Mouse (Mus musculus) kidney, adult 9 months (tissue): ENCODE results near the gene Rock2.
A peak's percentile ranks its signal among the peaks of the same experiment; 100 is the strongest.

Experiments used
- DNase-seq: peaks from one replicate; pipeline ENCODE4 v3.0.0; 2022

Rock2 gene

DNA sequence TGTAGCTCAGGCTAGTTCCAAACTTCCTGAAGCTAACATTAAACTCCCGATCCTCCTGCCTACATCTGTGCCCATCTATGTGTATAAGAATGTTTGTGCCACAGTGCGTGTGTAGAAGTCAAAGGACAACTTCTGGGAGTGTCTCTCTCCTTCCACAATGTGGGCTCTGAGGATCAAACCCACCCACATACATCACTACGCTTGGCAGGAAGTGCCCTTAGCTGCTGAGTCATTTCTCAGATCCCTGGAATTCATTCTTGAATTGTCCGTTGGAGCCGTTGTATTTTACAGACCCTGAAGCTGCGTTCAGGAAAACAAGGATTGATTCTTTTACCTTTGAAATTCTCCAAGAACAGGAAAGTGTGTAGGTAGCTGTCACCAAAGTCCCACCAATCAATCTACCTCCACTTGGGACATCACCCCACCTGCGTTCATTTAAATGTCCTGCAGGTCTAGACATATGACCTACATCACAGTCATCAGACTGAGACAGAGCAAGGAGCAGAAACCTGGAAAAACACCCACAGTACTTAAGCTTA is 21.7 kb upstream of the Rock2 start:
- no peak for DNase-seq

DNA sequence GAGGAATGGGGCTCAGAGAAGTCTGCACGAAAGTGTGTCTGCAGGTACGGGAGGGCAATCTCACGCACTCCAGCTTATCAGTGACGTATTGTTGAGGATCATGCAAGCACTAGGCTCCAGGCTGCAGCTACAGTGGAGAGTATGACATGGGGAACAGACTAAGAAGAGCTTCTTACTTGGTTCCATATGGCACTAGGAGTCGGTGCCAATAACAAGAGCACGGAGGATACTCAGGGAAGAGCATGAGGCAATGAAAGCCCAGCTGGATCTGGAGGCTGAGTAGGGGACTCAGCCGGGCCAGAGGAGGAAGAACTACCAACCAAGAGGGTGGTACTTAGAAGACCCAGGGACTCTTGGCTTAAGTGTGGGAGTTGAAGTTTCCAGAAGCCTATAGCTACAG is 21.1 kb upstream of the Rock2 start:
- DNase-seq: no peak

DNA sequence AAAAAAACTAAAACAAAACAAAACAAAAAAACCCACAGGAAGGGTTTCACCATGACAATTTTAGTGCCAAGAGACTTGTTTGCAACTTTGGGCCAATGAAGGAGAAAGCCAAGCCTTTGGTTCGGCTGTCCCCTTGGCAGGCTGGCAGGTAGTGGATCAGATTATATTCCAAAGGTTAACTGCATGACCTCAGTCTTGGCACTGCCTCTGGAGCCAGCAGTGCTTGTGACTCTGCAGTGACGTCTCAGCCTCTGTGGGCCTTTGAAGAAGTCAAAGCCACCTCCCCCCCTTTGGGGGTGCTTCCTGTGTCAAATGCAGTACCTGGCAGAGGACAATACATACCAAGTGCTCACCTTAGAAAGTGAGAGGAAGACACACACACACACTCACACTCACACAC is 20.6 kb upstream of the Rock2 start:
- peak; percentile 95 for DNase-seq

DNA sequence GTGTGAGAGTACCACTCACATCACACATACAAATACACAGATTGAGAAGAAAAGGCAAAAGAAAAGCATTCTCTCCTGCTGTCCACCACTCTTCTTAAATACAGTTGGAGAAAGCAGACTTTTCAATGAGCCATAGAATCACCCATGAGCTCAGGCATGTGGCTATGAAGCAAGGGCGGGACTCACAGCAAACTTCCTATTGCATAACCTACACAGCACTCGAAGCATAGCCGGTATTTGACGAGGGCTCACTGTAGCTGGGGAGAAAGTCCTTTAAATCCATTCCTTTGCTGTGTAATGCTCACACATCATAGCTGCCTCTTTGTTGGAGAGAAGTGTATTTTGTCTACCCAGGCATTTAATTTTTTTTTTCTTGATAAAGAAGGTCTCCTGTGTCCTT is 19.4 kb upstream of the Rock2 start:
- no peak for DNase-seq

DNA sequence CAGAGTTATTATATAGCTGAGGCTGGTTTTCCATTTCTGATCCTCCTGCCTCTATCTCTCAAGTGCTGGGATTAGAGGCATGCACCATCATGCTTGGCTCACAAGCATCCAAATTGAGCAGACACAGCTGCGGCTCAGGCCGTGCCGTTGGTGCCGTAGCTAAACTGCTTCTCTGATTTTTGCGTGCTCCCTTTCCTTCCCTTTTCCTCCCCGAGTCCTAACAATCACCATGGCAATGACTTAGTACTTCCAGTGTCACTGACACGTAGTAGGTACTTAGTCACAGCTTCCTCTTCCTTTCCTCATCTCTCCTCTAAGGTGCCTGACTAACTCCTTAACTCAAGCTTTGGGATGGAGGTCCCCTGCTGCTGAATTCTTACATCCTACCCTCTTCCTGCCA is 19.0 kb upstream of the Rock2 start:
- no peak for DNase-seq

DNA sequence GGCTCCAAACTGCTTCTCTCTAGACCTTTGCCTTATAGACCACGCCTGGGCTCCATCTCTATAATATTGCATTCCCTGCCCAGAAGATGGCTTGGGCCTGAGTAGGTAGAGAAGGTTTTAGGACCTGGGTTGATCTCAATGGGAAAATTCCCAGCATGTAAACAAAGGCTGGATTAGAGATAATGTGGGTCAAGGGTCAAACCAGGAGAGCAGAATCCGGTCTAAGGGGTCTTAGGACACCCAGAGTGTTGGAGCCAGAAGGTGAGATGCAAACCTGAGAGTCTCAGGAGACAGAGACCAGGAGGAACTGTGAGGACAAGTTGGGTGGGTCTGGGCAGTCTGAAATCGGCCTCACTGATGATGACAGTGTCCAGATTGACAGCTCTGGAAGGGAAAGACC is 18.0 kb upstream of the Rock2 start:
- no peak for DNase-seq

DNA sequence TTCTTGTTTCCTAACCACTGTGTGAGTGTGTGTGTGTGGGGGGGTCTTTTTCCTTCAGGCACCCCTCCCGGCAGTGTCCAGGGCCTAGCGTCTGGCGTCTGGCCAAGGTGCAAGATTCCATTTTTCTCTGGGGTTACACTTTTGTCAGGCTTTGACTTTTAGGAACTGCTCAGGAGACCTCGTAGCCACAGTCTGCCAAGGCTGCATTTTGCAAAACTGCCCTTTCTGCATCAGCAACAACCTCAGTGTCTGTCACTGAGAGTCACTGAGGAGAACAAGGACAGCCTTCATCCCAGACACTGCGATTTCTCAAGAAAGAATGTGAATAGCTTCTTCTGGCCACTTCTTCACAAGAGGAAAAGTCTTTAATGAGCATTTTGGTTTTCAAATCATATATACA is 17.6 kb upstream of the Rock2 start:
- no peak for DNase-seq

DNA sequence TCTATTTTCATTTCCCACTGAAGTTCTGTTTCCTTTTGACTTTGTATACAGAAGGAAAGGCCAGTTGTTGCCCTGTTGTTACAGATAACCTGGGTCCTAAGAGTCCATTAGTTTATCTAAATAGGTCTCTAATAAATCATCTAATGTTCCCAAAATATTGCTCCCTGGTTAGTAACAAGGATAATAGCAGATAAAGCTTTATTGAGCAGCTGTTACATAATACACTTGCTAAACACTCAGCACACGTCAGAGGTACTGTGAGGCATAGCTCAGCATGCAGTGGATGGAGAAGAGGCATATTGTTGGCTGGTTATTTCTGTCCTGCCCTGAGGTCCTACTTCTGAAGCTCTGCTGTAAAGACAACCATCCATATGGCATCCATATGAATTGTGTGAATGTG is 17.0 kb upstream of the Rock2 start:
- no peak for DNase-seq

DNA sequence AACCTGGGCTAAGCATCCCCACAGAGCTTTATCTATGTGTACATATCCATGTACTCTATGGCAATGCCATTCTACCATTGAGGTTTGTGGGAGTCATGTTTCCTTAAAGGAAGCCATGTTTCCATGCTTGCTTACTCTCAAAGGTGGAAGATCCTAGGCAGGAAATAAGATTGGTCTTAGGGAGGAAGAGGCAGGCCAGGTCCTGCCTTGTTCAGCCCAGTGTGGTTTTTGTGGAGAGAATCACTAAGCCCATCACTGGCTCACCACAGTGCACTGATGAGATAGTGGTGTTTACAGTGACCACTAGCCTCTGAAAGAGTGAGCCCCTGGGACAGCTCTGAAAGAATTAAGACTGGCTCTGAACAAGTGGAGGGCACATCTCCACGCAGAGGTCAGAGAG is 15.3 kb upstream of the Rock2 start:
- no peak for DNase-seq

DNA sequence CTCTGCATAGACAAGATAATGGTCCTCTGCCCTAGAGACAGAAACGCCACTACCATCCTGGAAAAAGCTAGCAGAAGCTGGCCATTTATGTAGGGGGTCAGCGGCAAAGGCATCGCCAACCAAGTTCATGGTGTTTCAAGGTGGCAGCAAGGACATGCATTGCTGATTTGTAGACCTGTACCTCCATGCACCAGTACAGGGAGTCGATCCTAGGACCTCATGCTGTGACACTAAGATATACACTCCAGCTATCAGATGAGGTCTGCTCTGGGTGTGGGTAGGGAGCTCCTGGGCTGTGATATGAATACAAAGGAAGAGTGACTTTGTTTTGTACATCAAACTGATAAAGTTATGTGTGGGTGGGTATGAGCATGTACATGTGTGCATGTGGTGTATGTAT is 14.6 kb upstream of the Rock2 start:
- no peak for DNase-seq

DNA sequence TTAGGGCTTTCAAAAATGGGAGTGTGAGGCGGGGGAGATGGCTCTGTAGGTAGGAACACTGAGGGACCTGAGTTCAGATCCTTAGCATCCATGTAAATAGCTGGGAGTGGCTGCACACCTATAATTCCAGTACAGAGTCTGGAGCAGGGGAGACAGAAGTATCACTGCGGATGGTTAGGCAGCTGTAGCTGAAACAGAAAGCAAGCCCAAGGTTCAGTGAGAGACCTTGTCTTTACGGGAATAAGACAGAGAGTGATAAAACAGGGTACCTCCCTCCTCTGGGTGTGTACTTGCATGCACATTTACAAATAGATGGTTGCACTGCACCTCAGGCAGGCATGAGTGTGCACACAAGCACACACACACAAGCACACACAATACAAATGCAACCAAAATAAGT is 12.3 kb upstream of the Rock2 start:
- DNase-seq: no peak

DNA sequence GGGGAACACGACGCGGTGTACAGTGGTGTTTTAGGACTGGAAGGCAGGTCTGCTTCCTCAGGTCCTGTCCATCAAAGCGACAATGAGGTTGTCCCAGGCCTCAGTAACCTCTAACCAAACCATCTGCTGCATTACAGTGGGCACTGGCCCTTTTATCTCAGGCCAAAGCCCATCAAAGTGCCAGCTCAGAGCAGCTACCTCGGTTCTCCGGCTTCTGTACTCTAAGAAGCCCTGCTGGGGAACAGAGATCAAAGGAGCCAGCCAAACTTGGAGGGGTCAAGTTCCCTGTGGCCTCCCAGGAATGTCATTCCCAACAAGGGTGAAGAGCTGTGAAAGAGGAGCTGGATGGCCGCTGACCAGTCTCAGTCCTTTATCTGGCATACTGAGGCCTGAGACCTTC is 11.6 kb upstream of the Rock2 start:
- DNase-seq: no peak

DNA sequence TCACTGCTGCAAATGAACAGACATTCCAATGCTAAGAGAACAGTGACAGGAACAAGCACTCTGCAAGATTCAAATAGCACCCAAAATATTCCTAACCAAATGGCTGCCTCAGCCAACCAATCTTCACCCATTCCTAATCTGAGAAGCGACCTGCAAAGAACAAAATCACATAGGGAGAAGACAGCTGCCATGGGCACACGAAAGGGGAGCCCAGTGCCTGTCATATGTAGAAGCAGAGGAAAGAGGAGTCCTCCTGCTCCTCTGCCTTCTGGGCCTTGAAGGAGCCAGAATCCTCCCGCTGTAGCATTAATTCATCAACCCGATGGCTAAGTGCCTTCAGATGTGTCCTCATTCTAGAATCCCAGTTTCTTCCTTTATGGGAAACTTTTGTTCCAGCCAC is 10.2 kb upstream of the Rock2 start:
- DNase-seq: no peak

DNA sequence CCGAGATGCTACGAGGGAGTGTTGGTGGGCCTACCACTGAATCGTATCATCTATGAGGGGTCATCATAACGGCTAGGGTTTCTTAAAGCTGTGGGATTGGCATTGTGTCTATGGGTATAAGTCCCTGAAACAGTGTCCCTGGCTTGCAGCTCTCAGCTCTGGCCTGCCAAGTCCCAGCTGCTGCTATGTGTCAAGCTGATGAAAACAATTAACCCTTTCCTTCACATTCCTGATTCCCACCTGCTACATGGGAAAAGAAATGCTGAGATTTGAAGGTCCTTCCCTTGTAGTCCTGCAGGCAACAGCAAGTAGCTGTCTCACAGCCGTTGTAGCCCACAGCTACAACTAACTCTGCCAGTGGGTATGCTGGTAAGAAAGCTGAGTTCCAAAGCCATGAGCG is 8.3 kb upstream of the Rock2 start:
- DNase-seq: no peak

DNA sequence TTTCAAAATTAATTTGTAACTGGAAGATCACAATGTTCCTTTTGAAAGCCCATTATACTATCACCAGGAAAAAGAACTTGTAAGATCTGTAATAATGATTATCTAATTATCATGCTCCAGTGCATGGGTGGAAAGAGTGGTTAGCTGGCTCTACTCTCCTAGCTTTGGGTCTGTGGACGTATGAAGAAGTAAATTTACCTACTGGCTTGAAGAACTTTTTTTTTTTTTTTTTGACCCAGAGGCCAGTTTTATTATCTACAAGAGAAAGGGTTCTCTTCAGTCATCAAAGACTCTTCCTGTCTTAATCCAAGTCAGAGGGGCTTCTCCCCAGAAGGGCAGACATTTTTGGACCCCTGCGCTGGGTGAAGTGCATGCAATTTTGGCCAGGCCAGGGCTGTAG is 1.7 kb upstream of the Rock2 start:
- DNase-seq: no peak

DNA sequence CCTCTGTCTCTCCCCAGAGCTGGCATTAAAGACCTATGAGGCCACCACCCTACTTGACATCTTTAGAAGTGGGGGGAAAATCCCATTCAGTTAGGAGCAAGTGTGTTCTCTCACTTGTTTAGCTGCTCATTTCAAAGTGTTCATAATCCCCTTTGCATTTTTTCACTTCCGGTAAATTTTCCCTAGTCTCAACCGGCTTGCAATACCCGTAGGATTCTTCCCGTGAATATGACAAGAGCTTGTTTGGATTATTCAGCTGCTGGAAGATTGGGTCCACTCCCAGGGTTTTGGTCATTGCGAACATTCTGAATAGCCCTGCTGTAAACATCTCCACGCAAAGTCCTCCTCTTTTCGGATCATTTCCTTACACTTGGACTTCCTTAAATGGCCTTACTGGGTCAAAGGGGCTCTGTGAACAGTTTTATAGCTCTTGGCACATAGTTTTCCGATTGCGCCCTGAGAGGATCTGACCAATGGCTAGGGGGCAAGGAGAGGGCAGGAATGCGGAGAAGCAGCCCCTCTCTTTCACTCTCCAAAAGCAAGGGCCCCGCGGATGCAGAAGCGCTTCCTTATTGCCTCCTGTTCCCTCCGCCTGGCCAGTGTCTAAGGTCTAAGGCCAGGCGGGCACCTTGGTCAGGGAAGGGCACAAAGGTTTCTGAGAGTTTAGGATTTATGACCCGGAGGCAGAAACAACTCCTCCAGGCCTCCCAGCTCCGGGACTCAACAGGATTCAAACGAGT is 869 bp upstream of the Rock2 start:
- DNase-seq: peak; percentile 77

DNA sequence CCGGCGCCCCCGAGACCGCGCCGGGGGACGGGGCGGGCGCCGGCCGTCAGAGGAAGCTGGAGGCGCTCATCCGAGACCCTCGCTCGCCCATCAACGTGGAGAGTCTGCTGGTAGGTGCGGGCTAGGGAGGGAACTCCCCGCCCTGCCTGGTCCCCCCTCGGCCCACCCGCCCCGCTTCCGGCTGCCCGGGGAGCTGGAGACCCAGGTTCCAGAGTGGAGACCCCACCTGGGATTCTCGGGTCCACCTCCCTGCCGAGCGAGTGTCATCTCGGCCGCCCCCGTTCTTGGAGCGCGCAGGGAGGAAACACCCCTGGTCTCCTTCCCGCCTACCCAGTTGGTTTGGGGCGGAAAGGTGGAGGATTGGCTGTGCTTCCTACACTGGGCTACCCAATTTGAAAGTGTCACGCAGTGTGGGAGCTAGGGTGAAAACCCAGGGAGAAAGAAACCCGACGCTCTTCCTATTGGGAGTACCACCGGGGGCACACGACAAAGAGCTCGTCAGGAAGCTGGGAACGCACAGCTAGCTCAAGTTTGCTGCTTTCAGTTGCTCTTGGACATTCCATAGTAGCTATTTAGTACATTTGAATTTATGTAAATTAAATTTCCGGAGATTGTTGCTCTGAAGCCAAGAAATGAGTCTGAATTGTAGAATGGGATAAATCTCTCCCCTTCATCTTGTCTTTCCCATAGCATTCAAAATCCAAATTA is 680 bp downstream of the Rock2 start:
- peak; percentile 43 for DNase-seq

DNA sequence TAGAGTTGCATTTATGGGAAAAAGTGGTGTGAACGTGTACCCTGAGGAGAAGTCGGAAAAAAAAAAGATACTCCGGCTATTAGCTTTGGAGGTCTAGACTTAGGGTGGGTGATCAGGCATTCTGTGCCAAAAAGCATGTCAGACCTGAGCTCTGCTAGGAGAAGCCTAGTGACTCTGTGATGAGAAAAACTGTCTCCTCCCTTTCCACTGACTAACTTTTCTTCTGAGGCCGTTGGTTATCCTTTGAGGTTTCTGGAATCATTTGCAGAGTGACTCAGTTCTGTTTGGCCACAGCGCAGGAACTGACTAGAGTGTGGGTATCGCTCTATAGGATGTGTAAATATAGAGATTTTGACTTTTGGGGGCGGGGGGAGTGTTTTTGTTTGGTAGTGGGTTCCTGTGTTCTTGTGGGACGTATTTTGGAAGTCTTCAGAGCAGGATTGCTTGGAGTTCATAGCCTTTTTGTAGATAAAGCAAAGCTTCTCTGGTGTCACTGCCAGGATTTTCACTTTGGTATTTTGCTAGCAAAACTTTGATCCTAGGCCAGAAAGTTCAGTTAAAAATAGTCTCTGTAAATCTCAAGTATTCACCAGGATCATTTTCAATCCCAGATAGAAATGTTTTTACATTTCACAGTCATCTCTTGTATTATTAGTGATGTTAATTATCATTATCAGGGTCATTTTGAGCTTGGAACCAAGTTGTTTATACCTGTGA is 1.5 kb downstream of the Rock2 start:
- DNase-seq: peak; percentile 43

DNA sequence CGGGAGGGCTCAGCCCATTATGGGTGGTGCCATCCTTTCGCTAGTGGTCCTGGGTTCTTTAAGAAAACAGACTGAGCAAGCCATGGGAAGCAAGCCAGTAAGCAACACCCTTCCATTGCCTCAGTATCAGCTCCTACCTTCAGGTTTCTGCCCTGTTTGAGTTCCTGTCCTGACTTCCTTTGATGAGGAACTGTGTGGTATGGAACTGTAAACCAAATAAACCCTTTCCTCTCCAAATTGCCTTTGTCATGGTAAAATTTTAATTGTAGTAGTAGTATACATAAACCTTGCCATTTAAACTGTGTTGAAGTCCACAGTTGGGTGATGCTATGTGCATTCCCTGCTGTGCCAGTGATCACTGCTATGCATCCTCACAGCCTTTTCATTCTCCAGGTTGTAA is 2.5 kb downstream of the Rock2 start:
- DNase-seq: no peak

DNA sequence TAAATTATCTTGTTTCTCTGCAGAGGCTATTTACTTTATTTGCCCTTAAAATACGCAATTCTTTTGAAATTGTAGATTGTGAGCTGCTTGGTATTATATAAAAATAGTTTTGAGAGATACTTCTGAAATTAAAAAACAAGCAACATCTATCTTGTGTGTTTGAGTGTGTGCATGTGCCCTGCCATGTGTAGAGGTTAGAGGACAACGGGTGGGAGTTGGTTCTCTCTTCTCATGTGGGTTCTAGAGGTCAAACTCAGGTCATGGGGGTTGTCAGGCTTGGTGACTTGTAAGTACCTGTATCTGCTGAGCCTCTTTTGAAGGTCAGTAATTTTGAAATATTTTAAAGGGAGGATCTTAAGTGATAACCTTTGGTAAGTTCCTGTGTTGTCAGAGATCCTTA is 3.5 kb downstream of the Rock2 start:
- DNase-seq: no peak

DNA sequence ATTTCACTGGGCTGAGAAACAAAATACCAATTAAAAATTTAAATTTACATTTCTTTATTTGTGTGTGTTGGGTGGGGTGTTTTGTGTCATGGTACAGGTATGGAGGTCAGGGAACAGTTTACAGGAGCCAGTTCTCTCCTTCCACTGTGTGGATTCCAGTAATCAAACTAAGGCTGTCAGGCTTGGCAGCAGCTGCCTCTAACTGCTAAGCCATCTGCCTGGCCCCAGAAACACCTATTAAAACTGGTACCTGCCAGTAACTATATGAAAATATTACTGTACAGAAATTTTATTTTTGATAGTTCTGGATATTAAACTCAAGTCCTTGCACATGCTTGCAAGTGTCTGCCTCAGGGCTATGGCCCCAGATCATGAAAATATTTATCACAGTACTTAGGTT is 4.1 kb downstream of the Rock2 start:
- no peak for DNase-seq

DNA sequence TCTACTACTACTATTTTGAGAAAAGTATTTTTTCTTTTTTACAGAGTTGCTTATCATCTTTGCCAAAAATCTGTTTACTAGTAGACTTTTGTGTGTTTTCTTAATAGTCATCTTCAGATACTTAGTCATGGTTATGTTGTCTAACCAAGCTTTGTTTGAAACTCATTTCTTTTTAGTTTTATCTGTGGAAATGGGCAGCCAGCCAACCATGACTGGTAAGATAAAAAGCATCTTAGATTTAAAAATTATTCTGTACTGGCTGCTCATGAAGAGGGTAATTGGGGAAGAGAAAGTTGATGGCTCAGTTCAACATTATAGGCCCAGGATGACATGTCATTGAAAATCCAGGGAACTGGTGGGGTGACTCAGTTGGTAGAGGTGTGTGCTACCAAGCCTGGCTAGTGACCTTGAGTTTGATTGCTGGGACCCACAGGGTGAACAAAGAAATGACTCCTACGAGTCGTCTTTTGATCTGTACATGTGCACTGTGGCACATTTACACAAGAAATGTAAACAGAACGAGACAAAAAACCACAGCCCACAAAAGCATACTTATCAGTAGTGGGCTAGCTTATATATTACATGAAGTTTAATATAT is 6.0 kb downstream of the Rock2 start:
- DNase-seq: no peak

DNA sequence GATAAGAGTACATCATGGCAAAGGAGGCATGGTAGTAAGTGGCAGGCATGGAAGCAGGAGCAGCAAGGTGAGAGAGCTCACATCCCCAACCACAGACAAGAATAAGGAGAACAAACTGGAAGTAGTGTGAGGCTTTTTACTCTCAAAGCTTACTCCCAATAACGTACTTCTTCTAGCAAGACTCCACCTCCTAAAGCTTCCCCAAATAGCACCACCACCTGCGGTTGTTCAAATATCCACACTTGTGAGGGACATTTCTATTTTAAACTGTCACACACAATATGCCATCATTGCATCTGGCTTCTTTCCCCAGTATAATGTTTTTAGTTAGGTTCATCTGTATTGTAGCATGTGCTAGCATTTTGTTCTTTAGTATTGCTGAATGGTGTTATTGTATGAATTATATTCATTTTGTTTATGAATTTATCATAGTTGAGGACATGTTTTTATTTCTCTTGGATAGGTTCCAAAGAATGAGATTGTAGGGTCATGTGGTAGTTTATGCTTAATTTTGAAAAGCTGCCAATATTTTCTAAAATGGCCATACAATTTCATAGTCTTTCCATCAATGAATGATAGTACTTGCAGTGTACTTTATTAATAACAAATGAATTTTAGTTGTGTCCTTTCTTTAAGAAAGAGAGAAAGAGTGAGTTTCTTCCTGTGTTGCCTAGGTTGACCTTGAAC is 9.4 kb downstream of the Rock2 start:
- DNase-seq: no peak
